28 mouse cellular contexts compared by ENCODE assay signal in the genomic region with DNA sequence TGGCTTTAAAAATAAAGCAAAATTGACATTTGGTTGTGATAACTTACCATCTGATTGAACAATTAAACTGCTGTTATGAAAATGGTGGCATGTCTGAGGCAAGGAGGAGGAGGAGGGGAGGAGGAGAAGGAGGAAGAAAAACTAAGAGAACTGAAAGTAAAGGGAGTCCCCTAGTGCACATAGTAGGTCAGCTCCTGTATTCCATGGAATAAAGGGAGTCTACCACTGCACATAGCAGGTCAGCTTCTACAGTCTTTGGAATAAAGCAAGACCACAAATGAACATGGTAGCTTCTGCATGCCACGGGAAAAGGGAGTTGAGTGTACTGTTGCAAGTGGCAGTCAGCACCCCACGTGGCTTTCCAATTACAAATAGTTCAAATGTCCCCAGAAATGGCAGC.
DNase-seq lines count a peak whose midpoint lies in the region; ATAC-seq and TF ChIP-seq lines count a peak whose summit lies in the region.
"Had no signal": no experiment of that assay in that cellular context is flagged by ENCODE, and none has a peak within 500 bp of the region (broad histone marks: within the 10 kb centered on the region; RNA-seq: fewer than 3 reads in every experiment).

No protein-coding gene starts in this region.

- DNase-seq in limb, embryonic 10.5 days (ENCODE audit: low spot score): no peak
- no peak for DNase-seq in limb, embryonic 14.5 days (ENCODE audit: low spot score)
- no peak for DNase-seq in right cerebral cortex, postnatal 10 days (ENCODE audit: low spot score in 2 of 2)
- DNase-seq: adrenal gland, adult 2 months; adrenal gland, postnatal 14 days; B cell, adult 2 months; cerebellum, adult 11 months; cerebellum, adult 2 months; cerebellum, adult 9-11 months; cerebellum, postnatal 25 days; forebrain, postnatal 0 days; gastrocnemius, adult 2 months; gastrocnemius, postnatal 14 days; heart, adult 11 months; heart, postnatal 10 days; heart, postnatal 36 days had no signal

- H3K9ac ChIP-seq in limb, embryonic 13.5 days: no peak overlapping the region
- H3K9ac ChIP-seq in limb, embryonic 14.5 days (ENCODE audit: low read depth, low read length, severe bottlenecking): no peak overlapping the region
- H3K9ac ChIP-seq: embryonic facial prominence, embryonic 12.5 days; embryonic facial prominence, embryonic 15.5 days; forebrain, postnatal 0 days; heart, embryonic 12.5 days; heart, embryonic 15.5 days; hindbrain, embryonic 13.5 days had no signal

- peaks cover 36% of the 10 kb centered on the region for H3K4me1 ChIP-seq in limb, embryonic 13.5 days
- peaks cover 48% of the 10 kb centered on the region for H3K4me1 ChIP-seq in limb, embryonic 10.5 days
- peaks cover 86% of the 10 kb centered on the region for H3K4me1 ChIP-seq in E14TG2a.4 (replicated peaks; ENCODE audit: low read depth, low read length)
- H3K4me1 ChIP-seq in limb, embryonic 14.5 days (ENCODE audit: control insufficient read depth, insufficient read depth, low read length): peaks cover 35% of the 10 kb centered on the region

- 52% methylated on average over 2 of the region's 2 CpGs for WGBS in limb, embryonic 13.5 days
- WGBS in limb, embryonic 10.5 days: 72% methylated on average over 2 of the region's 2 CpGs
- WGBS in limb, embryonic 14.5 days: 56% methylated on average over 2 of the region's 2 CpGs

- ATAC-seq in limb, embryonic 13.5 days (ENCODE audit: low FRiP score, low read depth): no peak
- ATAC-seq in limb, embryonic 14.5 days (ENCODE audit: low FRiP score, low read depth): no peak
- ATAC-seq in monocyte, adult 5-6 weeks (replicated peaks; ENCODE audit: insufficient number of reproducible peaks, low FRiP score, low TSS enrichment, poor library complexity, severe bottlenecking): no peak
- ATAC-seq: forebrain, embryonic 14.5 days; forebrain, postnatal 0 days; hindbrain, embryonic 16.5 days had no signal

- no peaks in the 10 kb centered on the region for H3K9me3 ChIP-seq in limb, embryonic 13.5 days
- H3K9me3 ChIP-seq in limb, embryonic 10.5 days (replicated peaks): no peaks in the 10 kb centered on the region
- H3K9me3 ChIP-seq in E14TG2a.4 (ENCODE audit: low read length): no peaks in the 10 kb centered on the region
- H3K9me3 ChIP-seq in limb, embryonic 14.5 days (ENCODE audit: control insufficient read depth, low read length): no peaks in the 10 kb centered on the region
- H3K9me3 ChIP-seq: embryonic facial prominence, embryonic 12.5 days; embryonic facial prominence, embryonic 15.5 days; G1E; heart, embryonic 12.5 days; heart, embryonic 15.5 days; hindbrain, embryonic 10.5 days; hindbrain, embryonic 13.5 days had no signal

- peak overlapping the region; percentile 81 for H3K4me2 ChIP-seq in limb, embryonic 13.5 days (replicated peaks)
- H3K4me2 ChIP-seq in limb, embryonic 14.5 days (replicated peaks; ENCODE audit: low read depth, low read length, severe bottlenecking): peak overlapping the region; percentile 27
- H3K4me2 ChIP-seq: embryonic facial prominence, embryonic 12.5 days; embryonic facial prominence, embryonic 15.5 days; heart, embryonic 12.5 days; heart, embryonic 15.5 days; hindbrain, embryonic 13.5 days had no signal

- H3K36me3 ChIP-seq in limb, embryonic 13.5 days: no peaks in the 10 kb centered on the region
- no peaks in the 10 kb centered on the region for H3K36me3 ChIP-seq in limb, embryonic 10.5 days
- H3K36me3 ChIP-seq in E14TG2a.4 (ENCODE audit: insufficient read depth, low read length): peaks cover 45% of the 10 kb centered on the region
- no peaks in the 10 kb centered on the region for H3K36me3 ChIP-seq in limb, embryonic 14.5 days (ENCODE audit: control insufficient read depth, insufficient read depth, low read length)
- H3K36me3 ChIP-seq: embryonic facial prominence, embryonic 12.5 days; embryonic facial prominence, embryonic 15.5 days; heart, embryonic 12.5 days; heart, embryonic 15.5 days; hindbrain, embryonic 10.5 days; hindbrain, embryonic 13.5 days had no signal

- no peak overlapping the region for H3K27ac ChIP-seq in limb, embryonic 13.5 days
- no peak overlapping the region for H3K27ac ChIP-seq in limb, embryonic 10.5 days
- H3K27ac ChIP-seq in limb, embryonic 14.5 days (replicated peaks; ENCODE audit: low read depth, low read length): no peak overlapping the region
- H3K27ac ChIP-seq: embryonic facial prominence, embryonic 12.5 days; embryonic facial prominence, embryonic 15.5 days; gastrocnemius, adult 2 months; heart, embryonic 15.5 days; hindbrain, embryonic 10.5 days; hindbrain, embryonic 13.5 days had no signal

- H3K27me3 ChIP-seq in limb, embryonic 13.5 days: no peaks in the 10 kb centered on the region
- H3K27me3 ChIP-seq in limb, embryonic 10.5 days (ENCODE audit: low read depth, poor library complexity, severe bottlenecking): no peaks in the 10 kb centered on the region
- no peaks in the 10 kb centered on the region for H3K27me3 ChIP-seq in E14TG2a.4 (ENCODE audit: insufficient read depth, low read length)
- H3K27me3 ChIP-seq in limb, embryonic 14.5 days (ENCODE audit: control insufficient read depth, insufficient read depth, low read length): no peaks in the 10 kb centered on the region
- H3K27me3 ChIP-seq: embryonic facial prominence, embryonic 12.5 days; embryonic facial prominence, embryonic 15.5 days; heart, embryonic 12.5 days; heart, embryonic 15.5 days had no signal

- peak overlapping the region; percentile 46 for H3K4me3 ChIP-seq in limb, embryonic 13.5 days
- H3K4me3 ChIP-seq in limb, embryonic 10.5 days: no peak overlapping the region
- H3K4me3 ChIP-seq in E14TG2a.4 (replicated peaks; ENCODE audit: low read length): peak overlapping the region; percentile 91
- H3K4me3 ChIP-seq in limb, embryonic 14.5 days (replicated peaks; ENCODE audit: low read length): peak overlapping the region; percentile 40; the same call in 1 of the 2 replicates
- H3K4me3 ChIP-seq: embryonic facial prominence, embryonic 12.5 days; embryonic facial prominence, embryonic 15.5 days; gastrocnemius, adult 2 months; heart, embryonic 12.5 days; heart, embryonic 15.5 days; hindbrain, embryonic 10.5 days; hindbrain, embryonic 13.5 days had no signal

- TF ChIP-seq CTCF in E14TG2a.4 (conservative IDR thresholded peaks at IDR 0.05; ENCODE audit: low read length): no peak

- TF ChIP-seq POLR2A in limb, embryonic 14.5 days (IDR thresholded peaks at IDR 0.05; ENCODE audit: borderline replicate concordance, extremely low read depth, insufficient read depth, insufficient read length): no peak
